ENCODE assay signal across 8 mouse cellular contexts in the genomic region with DNA sequence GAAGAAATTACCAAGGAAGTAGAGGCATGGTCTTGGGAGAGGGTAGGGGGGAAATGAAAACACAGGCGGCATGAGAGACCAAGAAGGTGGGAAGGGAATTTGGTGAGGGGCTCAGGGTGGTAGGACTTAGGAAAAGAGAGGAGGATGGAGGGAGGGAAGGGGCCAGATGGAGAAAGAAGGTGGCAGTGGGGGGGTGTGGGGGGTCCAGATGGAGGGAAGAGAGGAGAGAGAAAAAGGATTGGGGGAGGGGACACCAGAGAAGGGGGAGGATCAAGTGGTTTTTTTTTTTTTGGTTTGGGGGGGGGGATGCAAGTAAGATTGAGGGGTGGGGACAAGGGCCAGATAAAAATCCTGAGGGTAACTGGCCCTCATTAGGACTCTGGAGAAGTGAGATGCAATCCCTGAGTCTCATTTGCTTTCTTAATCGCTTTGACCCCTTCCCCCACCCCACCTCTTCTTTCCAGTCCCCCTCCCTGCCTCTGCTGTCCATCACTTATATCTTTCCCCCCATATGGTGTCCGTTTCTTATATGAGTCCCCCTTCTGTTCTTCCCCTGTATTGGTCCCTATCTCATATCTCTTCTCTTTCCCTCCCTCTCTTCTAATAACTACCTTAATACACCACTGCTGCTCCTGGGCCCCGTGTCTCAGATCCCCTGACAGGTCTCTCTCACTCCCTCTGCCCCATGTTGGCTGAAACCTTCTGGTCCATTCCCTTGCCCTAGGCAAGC. TPM values are rescaled to one million over a fixed set of nuclear protein-coding genes. Genes with fewer than 3 reads are reported as not detected.
A peak's percentile ranks its signal among the peaks of the same experiment; 100 is the strongest.
DNase-seq lines count a peak whose midpoint lies in the region; ATAC-seq lines count a peak whose summit lies in the region.

No protein-coding gene starts in this region.

- H3K36me3 ChIP-seq in forebrain, embryonic 10.5 days (replicated peaks), result peaks cover 25% of the 10 kb centered on the region
- peaks cover 9% of the 10 kb centered on the region for H3K36me3 ChIP-seq in liver, embryonic 12.5 days

- peak overlapping the region; percentile 97 for H3K4me2 ChIP-seq in liver, embryonic 12.5 days

- H3K4me3 ChIP-seq in forebrain, embryonic 10.5 days, result peak overlapping the region; percentile 84
- peak overlapping the region; percentile 58 for H3K4me3 ChIP-seq in liver, embryonic 12.5 days

- peak; percentile 33 to 59 for DNase-seq in cerebellum, postnatal 14 days
- DNase-seq in cerebellum, adult 9-11 months, result no peak
- DNase-seq in 3T3-L1 (ENCODE audit: low read depth, low spot score), result peak; percentile 27
- no peak for DNase-seq in forebrain, embryonic 10.5 days (ENCODE audit: extremely low spot score, low spot score)
- DNase-seq in thymus, postnatal 0 days (ENCODE audit: low spot score), result no peak
- DNase-seq in urinary bladder, postnatal 25 days (ENCODE audit: low spot score), result no peak
- DNase-seq in urinary bladder, adult 18-20 months (ENCODE audit: low spot score in 2 of 2), result no peak

- peaks cover 83% of the 10 kb centered on the region for H3K4me1 ChIP-seq in forebrain, embryonic 10.5 days
- peaks cover 60% of the 10 kb centered on the region for H3K4me1 ChIP-seq in liver, embryonic 12.5 days

- peaks cover 14% of the 10 kb centered on the region; the same call in 1 of the 2 replicates for H3K27me3 ChIP-seq in forebrain, embryonic 10.5 days (ENCODE audit: poor library complexity, severe bottlenecking)
- peaks cover 13% of the 10 kb centered on the region for H3K27me3 ChIP-seq in liver, embryonic 12.5 days (replicated peaks)

- H3K27ac ChIP-seq in forebrain, embryonic 10.5 days, result peak overlapping the region; percentile 96
- H3K27ac ChIP-seq in liver, embryonic 12.5 days, result 0 out of 2 replicates have a peak overlapping the region, but pooled peaks have one; percentile 96

- no peak for ATAC-seq in liver, embryonic 12.5 days

- peak overlapping the region; percentile 69; the same call in 1 of the 2 replicates for H3K9ac ChIP-seq in liver, embryonic 12.5 days

- WGBS in forebrain, embryonic 10.5 days, result 12% methylated on average over 4 of the region's 4 CpGs
- 6% methylated on average over 4 of the region's 4 CpGs for WGBS in liver, embryonic 12.5 days (ENCODE audit: insufficient replicate concordance)

- no peaks in the 10 kb centered on the region for H3K9me3 ChIP-seq in forebrain, embryonic 10.5 days
- H3K9me3 ChIP-seq in liver, embryonic 12.5 days (replicated peaks), result no peaks in the 10 kb centered on the region

RNA-seq across cellular contexts. Expression of a gene that starts 1.0 kb away (rescaled TPM):
- polyA plus RNA-seq in forebrain, embryonic 10.5 days (2016; fragmentation: Nextera tagmentation; extraction: Ambion mirVana), result 1.5 and 1.9 TPM in 2 replicates
- 0.29 and 0.36 TPM in 2 replicates for polyA plus RNA-seq in liver, embryonic 12.5 days (2016; fragmentation: Nextera tagmentation; extraction: Ambion mirVana)
- 0.21 TPM in 2 replicates for polyA plus RNA-seq in thymus, postnatal 0 days (2015; fragmentation: Nextera tagmentation; extraction: Ambion mirVana)

RNA-seq across cellular contexts. Expression of a gene that starts 2.6 kb away (rescaled TPM):
- polyA plus RNA-seq in forebrain, embryonic 10.5 days (2016; fragmentation: Nextera tagmentation; extraction: Ambion mirVana), result 180 and 184 TPM in 2 replicates
- polyA plus RNA-seq in liver, embryonic 12.5 days (2016; fragmentation: Nextera tagmentation; extraction: Ambion mirVana), result 119 and 129 TPM in 2 replicates
- 237 and 241 TPM in 2 replicates for polyA plus RNA-seq in thymus, postnatal 0 days (2015; fragmentation: Nextera tagmentation; extraction: Ambion mirVana)

RNA-seq across cellular contexts. Expression of a gene that starts 9.2 kb away (rescaled TPM):
- 2.8 and 2.9 TPM in 2 replicates for polyA plus RNA-seq in forebrain, embryonic 10.5 days (2016; fragmentation: Nextera tagmentation; extraction: Ambion mirVana)
- polyA plus RNA-seq in liver, embryonic 12.5 days (2016; fragmentation: Nextera tagmentation; extraction: Ambion mirVana), result 2.7 TPM in 2 replicates
- polyA plus RNA-seq in thymus, postnatal 0 days (2015; fragmentation: Nextera tagmentation; extraction: Ambion mirVana), result 8.5 and 9.3 TPM in 2 replicates

RNA-seq across cellular contexts. Expression of a gene that starts 25.1 kb away (rescaled TPM):
- polyA plus RNA-seq in forebrain, embryonic 10.5 days (2016; fragmentation: Nextera tagmentation; extraction: Ambion mirVana), result 11.7 and 12.5 TPM in 2 replicates
- 6.6 and 8.1 TPM in 2 replicates for polyA plus RNA-seq in liver, embryonic 12.5 days (2016; fragmentation: Nextera tagmentation; extraction: Ambion mirVana)
- polyA plus RNA-seq in thymus, postnatal 0 days (2015; fragmentation: Nextera tagmentation; extraction: Ambion mirVana), result 4.2 and 5.8 TPM in 2 replicates

RNA-seq across cellular contexts. Expression of a gene that starts 31.0 kb away (rescaled TPM):
- 17.5 and 20.1 TPM in 2 replicates for polyA plus RNA-seq in forebrain, embryonic 10.5 days (2016; fragmentation: Nextera tagmentation; extraction: Ambion mirVana)
- polyA plus RNA-seq in liver, embryonic 12.5 days (2016; fragmentation: Nextera tagmentation; extraction: Ambion mirVana), result 8.9 and 9.2 TPM in 2 replicates
- 21.1 and 24.0 TPM in 2 replicates for polyA plus RNA-seq in thymus, postnatal 0 days (2015; fragmentation: Nextera tagmentation; extraction: Ambion mirVana)

Comparison
In these comparisons a context has a peak if more than half of its experiments do, and no peak if none do; other contexts are left out.
1. DNase-seq: peak in cerebellum, postnatal 14 days (2 of 2) and 3T3-L1 (single experiment); none in cerebellum, adult 9-11 months (single experiment), forebrain, embryonic 10.5 days (single experiment), thymus, postnatal 0 days (single experiment), urinary bladder, postnatal 25 days (single experiment) and urinary bladder, adult 18-20 months (0 of 2).